Mouse (Mus musculus): ENCODE data around the gene Gucy2c. TPM values are rescaled to one million over a fixed set of nuclear protein-coding genes. Genes with fewer than 3 reads are reported as not detected.

The Gucy2c gene
- 0.24 TPM in 1 of 2 replicates, not detected in the other for polyA plus RNA-seq (2014; fragmentation: Nextera tagmentation; extraction: Ambion mirVana)

- no peak within 1 kb of the TSS for H3K4me2 ChIP-seq (replicated peaks; ENCODE audit: low read depth, low read length)
- H3K36me3 ChIP-seq (ENCODE audit: control insufficient read depth, insufficient read depth, low read length) = no peaks in the 10 kb centered on the region
- H3K4me3 ChIP-seq (ENCODE audit: low read depth, low read length) = no peak within 1 kb of the TSS
- ATAC-seq (ENCODE audit: low FRiP score) (no peak), DNase-seq (ENCODE audit: low spot score) (no peak)
- no peaks in the 10 kb centered on the region for H3K4me1 ChIP-seq (replicated peaks; ENCODE audit: control insufficient read depth, insufficient read depth, low read length)
- H3K9me3 ChIP-seq (ENCODE audit: control insufficient read depth, low read length) = no peaks in the 10 kb centered on the region
- no peaks in the 10 kb centered on the region for H3K27me3 ChIP-seq (ENCODE audit: control insufficient read depth, insufficient read depth, low read length)
- WGBS = 83% methylated on average over 20 of the region's 20 CpGs
- no peak within 1 kb of the TSS for H3K27ac ChIP-seq (ENCODE audit: low read depth, low read length)
- no peak within 1 kb of the TSS for H3K9ac ChIP-seq (ENCODE audit: low read depth, low read length)
Observed at GRCm38 (mm10) chr6:136781377-136781986, at the start of gene Gucy2c. Gucy2c (minus strand) TSS chr6:136781765.

GRCm38 (mm10) chr6:136828681-136829080, 47.1 kb upstream of the Gucy2c start:
- no peaks in the 10 kb centered on the region for H3K36me3 ChIP-seq (ENCODE audit: control insufficient read depth, insufficient read depth, low read length)
- H3K27ac ChIP-seq (ENCODE audit: low read depth, low read length) = peak overlapping the region; percentile 65; the same call in 1 of the 2 replicates
- H3K9me3 ChIP-seq (ENCODE audit: control insufficient read depth, low read length) = no peaks in the 10 kb centered on the region
- ATAC-seq (ENCODE audit: low FRiP score) (0 out of 2 replicates have a peak, but pooled peaks have one; percentile 6), DNase-seq (ENCODE audit: low spot score) (peak; percentile 15)
- peak overlapping the region; percentile 52 for H3K4me2 ChIP-seq (replicated peaks; ENCODE audit: low read depth, low read length)
- no peaks in the 10 kb centered on the region for H3K4me1 ChIP-seq (replicated peaks; ENCODE audit: control insufficient read depth, insufficient read depth, low read length)
- WGBS = 37% methylated on average over 4 of the region's 4 CpGs
- H3K9ac ChIP-seq (ENCODE audit: low read depth, low read length) = peak overlapping the region; percentile 71
- peak overlapping the region; percentile 100 for H3K4me3 ChIP-seq (ENCODE audit: low read depth, low read length)
- no peaks in the 10 kb centered on the region for H3K27me3 ChIP-seq (ENCODE audit: control insufficient read depth, insufficient read depth, low read length)

- Histone ChIP-seq H3K9ac (ENCODE audit: low read depth, low read length) (peak within 1 kb of the TSS; percentile 98), H3K4me2 (replicated peaks; ENCODE audit: low read depth, low read length) (peak within 1 kb of the TSS; percentile 60), H3K4me3 (ENCODE audit: low read depth, low read length) (peak within 1 kb of the TSS; percentile 100), H3K9me3 (ENCODE audit: control insufficient read depth, low read length) (no peaks in the 10 kb centered on the region), H3K27ac (ENCODE audit: low read depth, low read length) (peak within 1 kb of the TSS; percentile 65), H3K36me3 (ENCODE audit: control insufficient read depth, insufficient read depth, low read length) (no peaks in the 10 kb centered on the region), H3K27me3 (ENCODE audit: control insufficient read depth, insufficient read depth, low read length) (no peaks in the 10 kb centered on the region), H3K4me1 (replicated peaks; ENCODE audit: control insufficient read depth, insufficient read depth, low read length) (no peaks in the 10 kb centered on the region)
- ATAC-seq (ENCODE audit: low FRiP score) (peak; percentile 100), DNase-seq (ENCODE audit: low spot score) (peak; percentile 95)
- under 1% methylated on average over 45 of the region's 45 CpGs for WGBS
Observed at GRCm38 (mm10) chr6:136827881-136828561, 46.5 kb upstream of the Gucy2c start, which contains the start of gene Wbp11. Wbp11 (minus strand) TSS chr6:136828233.

GRCm38 (mm10) chr6:136827516-136827880, 45.9 kb upstream of the Gucy2c start, which contains the start of gene BC049715:
BC049715 (plus strand) TSS chr6:136827626.
- no peak for DNase-seq (ENCODE audit: low spot score)

GRCm38 (mm10) chr6:136827116-136827515, 45.6 kb upstream of the Gucy2c start:
- no peak overlapping the region for H3K27ac ChIP-seq (ENCODE audit: low read depth, low read length)
- peak overlapping the region; percentile 100 for H3K4me3 ChIP-seq (ENCODE audit: low read depth, low read length)
- peak overlapping the region; percentile 60 for H3K4me2 ChIP-seq (replicated peaks; ENCODE audit: low read depth, low read length)
- DNase-seq (ENCODE audit: low spot score) (no peak), ATAC-seq (ENCODE audit: low FRiP score) (no peak)
- H3K36me3 ChIP-seq (ENCODE audit: control insufficient read depth, insufficient read depth, low read length) = peaks cover 3% of the 10 kb centered on the region; the same call in 1 of the 2 replicates
- H3K9me3 ChIP-seq (ENCODE audit: control insufficient read depth, low read length) = no peaks in the 10 kb centered on the region
- H3K27me3 ChIP-seq (ENCODE audit: control insufficient read depth, insufficient read depth, low read length) = no peaks in the 10 kb centered on the region
- peak overlapping the region; percentile 98 for H3K9ac ChIP-seq (ENCODE audit: low read depth, low read length)
- no peaks in the 10 kb centered on the region for H3K4me1 ChIP-seq (replicated peaks; ENCODE audit: control insufficient read depth, insufficient read depth, low read length)
- WGBS = 19% methylated on average over 7 of the region's 7 CpGs

More at GRCm38 (mm10) chr6:136827516-136827880, 45.9 kb upstream of the Gucy2c start, which contains the start of gene BC049715:
- ATAC-seq (ENCODE audit: low FRiP score) = no peak
- Histone ChIP-seq H3K9ac (ENCODE audit: low read depth, low read length) (peak within 1 kb of the TSS; percentile 98), H3K27me3 (ENCODE audit: control insufficient read depth, insufficient read depth, low read length) (no peaks in the 10 kb centered on the region), H3K4me2 (replicated peaks; ENCODE audit: low read depth, low read length) (peak within 1 kb of the TSS; percentile 60), H3K4me3 (ENCODE audit: low read depth, low read length) (peak within 1 kb of the TSS; percentile 100), H3K4me1 (replicated peaks; ENCODE audit: control insufficient read depth, insufficient read depth, low read length) (no peaks in the 10 kb centered on the region), H3K36me3 (ENCODE audit: control insufficient read depth, insufficient read depth, low read length) (peaks cover 2% of the 10 kb centered on the region; the same call in 1 of the 2 replicates), H3K9me3 (ENCODE audit: control insufficient read depth, low read length) (no peaks in the 10 kb centered on the region), H3K27ac (ENCODE audit: low read depth, low read length) (peak within 1 kb of the TSS; percentile 65)
- WGBS = under 1% methylated on average over 25 of the region's 34 CpGs

DNA sequence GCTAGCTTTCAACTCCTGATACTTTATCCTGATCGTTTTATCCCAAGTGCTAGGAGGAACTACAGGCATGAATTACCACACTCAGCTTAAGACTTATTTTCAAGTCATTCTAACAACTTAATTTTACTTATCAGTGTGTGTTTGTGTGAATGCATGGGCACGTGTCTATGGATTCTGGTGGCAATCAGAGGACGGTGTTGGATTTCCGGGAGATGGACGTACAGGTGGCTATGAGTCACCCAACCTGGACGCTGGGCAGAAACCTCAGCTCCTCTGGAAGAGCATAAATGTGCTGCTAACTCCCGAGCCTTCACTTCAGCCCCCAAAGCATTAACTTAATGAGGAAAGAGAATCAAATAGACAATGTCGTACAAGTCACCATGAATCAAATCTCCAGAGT, 43.4 kb upstream of the Gucy2c start:
- no peaks in the 10 kb centered on the region for H3K27me3 ChIP-seq (ENCODE audit: control insufficient read depth, insufficient read depth, low read length)
- ATAC-seq (ENCODE audit: low FRiP score) (no peak), DNase-seq (ENCODE audit: low spot score) (no peak)
- no peak overlapping the region for H3K4me2 ChIP-seq (replicated peaks; ENCODE audit: low read depth, low read length)
- no peaks in the 10 kb centered on the region for H3K4me1 ChIP-seq (replicated peaks; ENCODE audit: control insufficient read depth, insufficient read depth, low read length)
- H3K9ac ChIP-seq (ENCODE audit: low read depth, low read length) = no peak overlapping the region
- WGBS = 95% methylated on average over 8 of the region's 8 CpGs
- H3K36me3 ChIP-seq (ENCODE audit: control insufficient read depth, insufficient read depth, low read length) = peaks cover 19% of the 10 kb centered on the region
- no peaks in the 10 kb centered on the region for H3K9me3 ChIP-seq (ENCODE audit: control insufficient read depth, low read length)
- H3K27ac ChIP-seq (ENCODE audit: low read depth, low read length) = no peak overlapping the region
- H3K4me3 ChIP-seq (ENCODE audit: low read depth, low read length) = no peak overlapping the region

DNA sequence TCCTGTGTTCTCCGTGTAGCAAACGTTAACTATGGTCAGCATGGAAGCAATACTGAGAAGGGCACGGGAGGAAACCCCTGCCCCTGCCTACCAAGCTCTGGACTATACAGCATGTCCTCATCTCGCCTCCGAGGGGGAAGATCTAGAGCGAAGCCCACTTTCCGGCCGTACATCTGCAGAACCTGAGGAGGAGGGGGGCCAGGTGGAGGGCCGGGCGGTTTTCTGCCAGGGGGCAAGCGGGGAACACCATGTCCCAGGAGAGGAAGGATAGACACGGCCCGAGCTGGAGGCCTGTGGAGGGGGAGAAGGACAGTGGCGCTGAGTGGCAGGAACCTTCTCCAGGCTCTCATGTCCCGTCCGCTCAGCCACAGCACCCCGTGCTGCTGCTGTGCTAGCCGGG, 39.5 kb upstream of the Gucy2c start:
- Histone ChIP-seq H3K4me2 (replicated peaks; ENCODE audit: low read depth, low read length) (no peak overlapping the region), H3K9ac (ENCODE audit: low read depth, low read length) (no peak overlapping the region), H3K4me1 (replicated peaks; ENCODE audit: control insufficient read depth, insufficient read depth, low read length) (no peaks in the 10 kb centered on the region), H3K27ac (ENCODE audit: low read depth, low read length) (no peak overlapping the region), H3K9me3 (ENCODE audit: control insufficient read depth, low read length) (no peaks in the 10 kb centered on the region), H3K36me3 (ENCODE audit: control insufficient read depth, insufficient read depth, low read length) (peaks cover 26% of the 10 kb centered on the region), H3K4me3 (ENCODE audit: low read depth, low read length) (no peak overlapping the region), H3K27me3 (ENCODE audit: control insufficient read depth, insufficient read depth, low read length) (no peaks in the 10 kb centered on the region)
- no peak for ATAC-seq (ENCODE audit: low FRiP score)
- DNase-seq (ENCODE audit: low spot score) = no peak
- 94% methylated on average over 18 of the region's 18 CpGs for WGBS

- Histone ChIP-seq H3K9ac (ENCODE audit: low read depth, low read length) (no peak overlapping the region), H3K4me2 (replicated peaks; ENCODE audit: low read depth, low read length) (no peak overlapping the region), H3K36me3 (ENCODE audit: control insufficient read depth, insufficient read depth, low read length) (peaks cover 29% of the 10 kb centered on the region), H3K27me3 (ENCODE audit: control insufficient read depth, insufficient read depth, low read length) (no peaks in the 10 kb centered on the region), H3K4me1 (replicated peaks; ENCODE audit: control insufficient read depth, insufficient read depth, low read length) (no peaks in the 10 kb centered on the region), H3K4me3 (ENCODE audit: low read depth, low read length) (no peak overlapping the region), H3K9me3 (ENCODE audit: control insufficient read depth, low read length) (no peaks in the 10 kb centered on the region), H3K27ac (ENCODE audit: low read depth, low read length) (no peak overlapping the region)
- 95% methylated on average over 21 of the region's 21 CpGs for WGBS
- DNase-seq (ENCODE audit: low spot score) (no peak), ATAC-seq (ENCODE audit: low FRiP score) (no peak)
Observed at GRCm38 (mm10) chr6:136820381-136820780, 38.8 kb upstream of the Gucy2c start.

All from hindbrain, embryonic 11.5 days (tissue).